In the genomic region with DNA sequence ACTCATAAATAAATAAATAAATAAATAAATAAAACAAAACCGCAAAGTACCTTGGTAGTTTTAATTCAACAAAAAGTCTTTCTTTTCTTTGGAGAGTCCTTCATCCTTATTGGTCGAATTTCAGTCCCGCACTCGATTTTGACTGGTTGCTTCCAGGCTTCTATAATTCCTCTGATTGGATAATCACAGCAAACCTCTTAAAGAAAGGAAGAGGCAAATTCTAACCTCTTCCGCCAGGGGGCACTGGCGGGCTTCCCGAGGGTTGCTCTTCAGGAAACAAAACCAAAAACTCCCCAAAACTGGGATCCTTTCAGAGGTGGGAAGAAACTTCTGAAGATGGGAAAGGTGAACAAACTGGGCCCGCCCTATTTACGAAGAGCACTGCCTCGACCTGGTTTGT, we compare ENCODE assay signal across 8 mouse cellular contexts. TPM values are rescaled to one million over a fixed set of nuclear protein-coding genes. Genes with fewer than 3 reads are reported as not detected.
A peak's percentile ranks its signal among the peaks of the same experiment; 100 is the strongest.
DNase-seq lines count a peak whose midpoint lies in the region; ATAC-seq and TF ChIP-seq lines count a peak whose summit lies in the region.

No protein-coding gene starts in this region.

- in situ Hi-C loops in ES-E14 (cut with MboI; ENCODE audit: low sequenced_read_pairs in 2 of 2, unreplicated experiment in 2 of 2) = loop anchor here in 1 of 2 experiments (10.0 kb wide), 1 partner anchor 74 kb away; no protein-coding TSS in a partner anchor

- H3K27ac ChIP-seq in ES-E14 (ENCODE audit: insufficient read depth, low read depth, low read length, poor library complexity, severe bottlenecking) = no peak overlapping the region
- H3K27ac ChIP-seq in heart, embryonic 13.5 days (replicated peaks) = no peak overlapping the region

- peak overlapping the region; percentile 35 for H3K4me2 ChIP-seq in heart, embryonic 13.5 days

- 4% methylated on average over 10 of the region's 10 CpGs for WGBS in heart, embryonic 13.5 days
- 5% methylated on average over 10 of the region's 10 CpGs for WGBS in lung, adult 2 months

- H3K27me3 ChIP-seq in heart, embryonic 13.5 days (replicated peaks) = peaks cover 62% of the 10 kb centered on the region

- TF ChIP-seq CTCF in lung, adult 2 months (IDR thresholded peaks at IDR 0.05; ENCODE audit: insufficient read depth, low read length) = peak; percentile 78

- no peak overlapping the region for H3K9ac ChIP-seq in ES-E14 (ENCODE audit: insufficient read depth, low read depth, low read length, poor library complexity, severe bottlenecking)
- no peak overlapping the region for H3K9ac ChIP-seq in heart, embryonic 13.5 days

- peak; percentile 94 for DNase-seq in ES-E14 (ENCODE audit: low read depth, low spot score)
- DNase-seq in adrenal gland, postnatal 36 days = peak; percentile 77 to 87
- peak; percentile 83 for DNase-seq in layer of hippocampus, adult 11-12 months (ENCODE audit: low spot score)
- peak; percentile 58 for DNase-seq in lung, adult 2 months
- peak; percentile 80 for DNase-seq in right cerebral cortex, adult 18-20 months
- peak; percentile 73 for DNase-seq in urinary bladder, postnatal 25 days (ENCODE audit: low spot score)

- peaks cover 0 to 2% of the 10 kb centered on the region in 2 experiments; a peak in 2 of 4 replicates for H3K4me1 ChIP-seq in ES-E14 (ENCODE audit: control insufficient read depth in 2 of 2, insufficient read depth in 2 of 2, low read length in 2 of 2, poor library complexity in 1 of 2)
- H3K4me1 ChIP-seq in heart, embryonic 13.5 days = peaks cover 8% of the 10 kb centered on the region
- H3K4me1 ChIP-seq in lung, adult 2 months (ENCODE audit: control insufficient read depth, insufficient read depth, low read length) = no peaks in the 10 kb centered on the region

- no peaks in the 10 kb centered on the region for H3K36me3 ChIP-seq in ES-E14 (ENCODE audit: control insufficient read depth, insufficient read depth, low read length, poor library complexity, severe bottlenecking)
- H3K36me3 ChIP-seq in heart, embryonic 13.5 days = no peaks in the 10 kb centered on the region

- TF ChIP-seq POLR2A in lung, adult 2 months (IDR thresholded peaks at IDR 0.05; ENCODE audit: borderline replicate concordance, extremely low read depth, low read depth, low read length) = no peak

- ATAC-seq in erythroblast, adult 5-6 weeks (replicated peaks; ENCODE audit: low FRiP score, poor library complexity, severe bottlenecking) = peak; percentile 68
- ATAC-seq in heart, embryonic 13.5 days (ENCODE audit: extremely low read depth, insufficient number of reproducible peaks, low FRiP score, low TSS enrichment) = no peak

- no peaks in the 10 kb centered on the region for H3K9me3 ChIP-seq in ES-E14 (ENCODE audit: control insufficient read depth, insufficient read depth, low read depth, low read length)
- no peaks in the 10 kb centered on the region for H3K9me3 ChIP-seq in heart, embryonic 13.5 days

- H3K4me3 ChIP-seq in ES-E14 (ENCODE audit: insufficient read depth in 1 of 2, low read depth in 1 of 2, low read length in 2 of 2, poor library complexity in 1 of 2, severe bottlenecking in 1 of 2) = peak overlapping the region; percentile 46 to 64; a peak in 3 of 4 replicates
- H3K4me3 ChIP-seq in heart, embryonic 13.5 days = 0 out of 2 replicates have a peak overlapping the region, but pooled peaks have one; percentile 13
- no peak overlapping the region for H3K4me3 ChIP-seq in lung, adult 2 months (replicated peaks; ENCODE audit: extremely low read depth, low read depth, low read length)

TF ChIP-seq in ES-E14, 5 proteins besides CTCF, POLR2A, EP300 and RAD21:
- TF ChIP-seq ZC3H11A (IDR thresholded peaks at IDR 0.05; ENCODE audit: borderline replicate concordance, low read depth, low read length) (peak; percentile 71), ZNF384 (IDR thresholded peaks at IDR 0.05; ENCODE audit: low read depth, low read length) (no peak), HCFC1 (IDR thresholded peaks at IDR 0.05; ENCODE audit: borderline replicate concordance, insufficient read depth, low read length) (0 out of 2 replicates have a peak, but pooled peaks have one; percentile 20), MAFK (IDR thresholded peaks at IDR 0.05; ENCODE audit: insufficient read depth, low read depth, low read length) (no peak), CHD2 (IDR thresholded peaks at IDR 0.05; ENCODE audit: low read depth, low read length) (peak; percentile 87)
TF ChIP-seq in ES-E14: peak in this region for 3.

RNA-seq across cellular contexts. Expression of a gene that starts 2.8 kb away (rescaled TPM):
- 0.54 and 0.74 TPM in 2 replicates for total RNA-seq in ES-E14 (2012; rRNA removed)
- under 1 TPM in 1 of 2 experiments, not detected in 1; 0.13 TPM for total RNA-seq in adrenal gland, postnatal 36 days (2021)
- not detected in 2 replicates for total RNA-seq in erythroblast, adult 5-6 weeks (2015; ENCODE audit: low replicate concordance)
- total RNA-seq in erythroblast, adult 5-6 weeks (2017; ENCODE audit: low replicate concordance) = not detected in 2 replicates
- polyA plus RNA-seq in heart, embryonic 13.5 days (2015; fragmentation: Nextera tagmentation; extraction: Ambion mirVana) = 0.25 TPM in 1 of 2 replicates, not detected in the other
- not detected in 2 replicates for polyA plus RNA-seq in lung, adult 2 months (2012; rRNA removed)

RNA-seq across cellular contexts. Expression of a gene that starts 23.4 kb away (rescaled TPM):
- 20.2 and 21.6 TPM in 2 replicates for total RNA-seq in ES-E14 (2012; rRNA removed)
- 10 to 100 TPM; 29.6 to 32.0 TPM for total RNA-seq in adrenal gland, postnatal 36 days (2021)
- total RNA-seq in erythroblast, adult 5-6 weeks (2015; ENCODE audit: low replicate concordance) = 1.0 TPM in 1 of 2 replicates, not detected in the other
- total RNA-seq in erythroblast, adult 5-6 weeks (2017; ENCODE audit: low replicate concordance) = 0.77 and 0.98 TPM in 2 replicates
- polyA plus RNA-seq in heart, embryonic 13.5 days (2015; fragmentation: Nextera tagmentation; extraction: Ambion mirVana) = 3.7 and 4.6 TPM in 2 replicates
- polyA plus RNA-seq in lung, adult 2 months (2012; rRNA removed) = 27.1 and 31.9 TPM in 2 replicates

RNA-seq across cellular contexts. Expression of a gene that starts 38.2 kb away (rescaled TPM):
- 5.3 and 6.6 TPM in 2 replicates for total RNA-seq in ES-E14 (2012; rRNA removed)
- 1 to 10 TPM; 1.2 to 2.3 TPM for total RNA-seq in adrenal gland, postnatal 36 days (2021)
- total RNA-seq in erythroblast, adult 5-6 weeks (2015; ENCODE audit: low replicate concordance) = not detected in 2 replicates
- total RNA-seq in erythroblast, adult 5-6 weeks (2017; ENCODE audit: low replicate concordance) = 0.28 TPM in 1 of 2 replicates, not detected in the other
- polyA plus RNA-seq in heart, embryonic 13.5 days (2015; fragmentation: Nextera tagmentation; extraction: Ambion mirVana) = 1.5 and 2.9 TPM in 2 replicates
- 0.36 and 1.5 TPM in 2 replicates for polyA plus RNA-seq in lung, adult 2 months (2012; rRNA removed)

RNA-seq across cellular contexts. Expression of a gene that starts 59.6 kb away (rescaled TPM):
- total RNA-seq in ES-E14 (2012; rRNA removed) = 42.2 and 44.8 TPM in 2 replicates
- 100 to 1,000 TPM; 201 to 243 TPM for total RNA-seq in adrenal gland, postnatal 36 days (2021)
- 22.7 and 25.1 TPM in 2 replicates for total RNA-seq in erythroblast, adult 5-6 weeks (2015; ENCODE audit: low replicate concordance)
- 51.2 and 57.6 TPM in 2 replicates for total RNA-seq in erythroblast, adult 5-6 weeks (2017; ENCODE audit: low replicate concordance)
- polyA plus RNA-seq in heart, embryonic 13.5 days (2015; fragmentation: Nextera tagmentation; extraction: Ambion mirVana) = 72.7 and 73.4 TPM in 2 replicates
- polyA plus RNA-seq in lung, adult 2 months (2012; rRNA removed) = 81.4 and 101 TPM in 2 replicates

Comparison
In these comparisons a context has a peak if more than half of its experiments do, and no peak if none do; other contexts are left out.
1. RNA of a gene that starts 23.4 kb away (total RNA-seq): 29.6 to 32.0 TPM in adrenal gland, postnatal 36 days and 20.2 to 21.6 TPM in ES-E14; 0.77 to 1.0 TPM in erythroblast, adult 5-6 weeks; every median in the first group is over 10 times any median in the second.
2. Peak in every context shown above with its lines, with median percentiles within 50 percentile points of each other: DNase-seq.